Mouse (Mus musculus): ENCODE data around the gene Doc2a.

DNA sequence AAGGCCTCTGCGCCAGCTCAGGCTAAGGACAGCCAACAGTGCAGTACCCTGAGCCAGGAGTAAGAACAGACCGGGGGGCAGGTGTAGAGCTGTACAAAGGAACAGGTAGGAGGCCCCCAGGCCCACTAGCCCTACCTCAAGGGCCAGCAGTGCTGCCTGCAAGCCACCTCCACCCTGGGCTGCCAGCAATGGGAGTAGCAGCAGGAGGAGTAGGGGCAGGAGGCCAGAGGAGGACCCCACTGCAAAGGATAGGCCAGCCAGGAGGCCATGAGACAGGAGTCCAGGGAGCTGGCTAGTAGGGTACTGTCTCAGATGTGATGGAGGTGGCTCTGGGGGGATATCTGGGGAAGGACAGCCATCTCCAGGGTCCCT is 23.3 kb downstream of the Doc2a start:
- no peak for TF ChIP-seq CTCF (IDR thresholded peaks at IDR 0.05 in 2 of 3, conservative IDR thresholded peaks at IDR 0.05 in 1 of 3; ENCODE audit: control insufficient read depth in 1 of 3, insufficient read depth in 1 of 3, low read depth in 2 of 3, low read length in 3 of 3, poor library complexity in 1 of 3, severe bottlenecking in 1 of 3)
- TF ChIP-seq GATA1 (IDR thresholded peaks at IDR 0.05; ENCODE audit: low read depth, low read length), result no peak
- no peak for TF ChIP-seq MAX (IDR thresholded peaks at IDR 0.05; ENCODE audit: low read length)
- TF ChIP-seq POLR2A (IDR thresholded peaks at IDR 0.05; ENCODE audit: control insufficient read depth in 1 of 2, insufficient read depth in 1 of 2, low read depth in 1 of 2, low read length in 2 of 2, poor library complexity in 1 of 2), result no peak
- TF ChIP-seq NELFE (IDR thresholded peaks at IDR 0.05; ENCODE audit: low read depth, low read length), result no peak
- TF ChIP-seq EP300 (IDR thresholded peaks at IDR 0.05; ENCODE audit: low read depth in 1 of 2, low read length in 2 of 2), result no peak
- no peak for TF ChIP-seq TAL1 (IDR thresholded peaks at IDR 0.05; ENCODE audit: low read length)
- no peak for TF ChIP-seq HCFC1 (IDR thresholded peaks at IDR 0.05; ENCODE audit: low read depth, low read length)

Data from MEL (cell line).